Mouse (Mus musculus) megakaryocyte-erythroid progenitor cell, adult 5 weeks (primary cell): Measurements from ENCODE around the gene C1ql3. TPM values are rescaled to one million over a fixed set of nuclear protein-coding genes. Genes with fewer than 3 reads are reported as not detected.

Experiments used
- polyA plus RNA-seq: library from polyadenylated mRNA; stranded (reverse); fragments of >175 nt; gene quantifications from 2 replicates; pipeline ENCODE4 v1.2.3, GENCODE M21; 2012

Gene C1ql3
- polyA plus RNA-seq = 0.10 TPM in 1 of 2 replicates, not detected in the other

DNA sequence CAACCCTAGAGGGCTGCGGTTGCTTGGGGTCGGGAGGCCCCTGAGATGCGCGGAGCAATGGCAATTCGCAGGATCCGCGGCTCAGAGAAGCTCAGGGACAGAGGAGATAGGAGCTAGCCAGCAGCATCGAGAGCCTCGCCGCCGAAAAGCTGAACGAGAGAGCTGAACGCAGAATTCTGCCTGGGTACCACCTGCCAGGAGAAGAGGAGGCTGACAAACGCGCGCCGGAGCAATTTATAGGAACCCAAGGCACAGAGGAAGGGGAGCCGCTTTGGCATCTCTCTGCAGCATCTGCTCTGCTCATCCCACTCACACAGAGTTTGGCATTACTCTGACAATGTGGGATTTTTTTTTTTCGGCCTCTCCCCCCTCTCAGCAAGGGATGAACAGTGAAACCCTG, at the start of gene C1ql3:
Gene C1ql3 (minus strand): TSS at position 335 of the 400 bp plus-strand sequence.

Other genes with a start within 250 kb of the C1ql3 start
- gene Pter, start 87.8 kb downstream of the C1ql3 start, polyA plus RNA-seq = 2.4 and 2.6 TPM in 2 replicates